Mouse (Mus musculus) layer of hippocampus, postnatal 10 days (tissue): Measurements from ENCODE around the gene Hjurp. TPM values are rescaled to one million over a fixed set of nuclear protein-coding genes. Genes with fewer than 3 reads are reported as not detected.

Experiments
- DNase-seq, 2 experiments: peaks; one replicate each; pipeline ENCODE4 v3.0.0; 2021; ENCODE audit warnings: low spot score in 2 of 2
- total RNA-seq, 2 experiments: library from RNA; stranded (reverse); gene quantifications; 2 replicates each; pipeline ENCODE4 v1.2.3; 2021

The Hjurp gene
- total RNA-seq, 2 experiments from 2014 or later = 44.8 to 49.1 TPM

GRCm38 (mm10) chr1:88282301-88282700 lies 4.9 kb upstream of the Hjurp start:
- DNase-seq = no peak

DNA sequence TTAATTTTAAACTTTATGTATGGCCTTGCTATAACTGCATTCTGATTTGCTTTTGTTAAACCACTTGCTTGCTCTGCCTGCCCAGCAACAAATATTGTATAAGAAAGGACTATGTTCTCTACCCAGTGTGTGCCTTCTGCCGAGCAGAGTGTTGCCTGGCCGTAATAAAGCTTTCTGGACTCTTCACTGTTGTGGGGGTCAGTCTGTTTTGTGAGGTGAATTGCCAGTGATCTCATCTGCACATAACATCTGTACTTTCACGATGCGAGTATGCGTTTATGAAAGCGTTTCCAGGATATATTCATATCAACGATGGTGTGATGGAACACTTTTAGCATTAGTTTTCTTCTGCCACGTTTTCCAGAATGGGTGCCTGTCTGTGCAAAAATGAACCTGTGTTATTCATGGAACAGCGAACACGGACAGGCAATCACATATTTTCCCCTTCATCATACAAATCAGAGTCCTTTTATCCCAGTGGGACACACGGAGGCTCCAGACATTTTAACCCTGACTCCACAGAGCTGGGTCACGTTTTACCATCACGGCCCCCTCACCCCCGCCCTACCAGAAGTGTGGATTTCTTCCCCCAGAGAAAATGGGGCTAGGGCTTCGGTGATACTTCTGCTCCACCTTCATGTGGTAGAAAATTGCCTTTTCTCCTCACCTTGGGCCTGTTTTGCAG lies 2.7 kb upstream of the Hjurp start:
- DNase-seq = no peak

GRCm38 (mm10) chr1:88279111-88280005 lies 1.9 kb upstream of the Hjurp start:
- no peak for DNase-seq

- DNase-seq = peak in 1 of 2 experiments; percentile 50
These were observed 532 bp upstream of the Hjurp start for GRCm38 (mm10) chr1:88277818-88278511.

DNA sequence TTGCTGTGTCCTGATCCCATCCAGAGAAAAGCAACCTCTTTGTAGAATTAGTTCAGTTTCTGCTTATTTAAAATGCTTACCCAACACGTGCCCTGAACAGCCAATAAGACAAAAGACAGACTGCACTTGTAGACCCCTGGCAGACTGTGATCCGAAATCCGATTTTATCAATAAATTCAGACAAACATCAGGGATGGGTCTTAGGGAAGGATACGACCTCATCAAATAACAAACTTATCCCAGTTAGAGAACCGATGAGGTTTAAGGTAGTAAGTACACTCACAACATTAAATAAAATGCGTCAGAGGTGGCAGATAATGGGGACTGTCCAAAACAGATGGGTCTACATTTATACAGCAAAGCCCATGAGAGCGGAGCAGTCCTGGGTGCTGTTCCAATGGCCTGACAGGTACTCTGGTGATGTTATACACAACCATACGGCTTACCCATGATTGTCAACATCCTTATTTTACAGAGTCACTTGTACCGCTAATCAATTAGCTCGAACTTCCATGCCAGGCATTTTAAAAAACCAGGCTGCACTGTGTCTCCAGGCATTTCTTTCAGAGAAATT lies 822 bp downstream of the Hjurp start:
- no peak for DNase-seq

GRCm38 (mm10) chr1:88275698-88276523 lies 1.5 kb downstream of the Hjurp start:
- DNase-seq = no peak

DNA sequence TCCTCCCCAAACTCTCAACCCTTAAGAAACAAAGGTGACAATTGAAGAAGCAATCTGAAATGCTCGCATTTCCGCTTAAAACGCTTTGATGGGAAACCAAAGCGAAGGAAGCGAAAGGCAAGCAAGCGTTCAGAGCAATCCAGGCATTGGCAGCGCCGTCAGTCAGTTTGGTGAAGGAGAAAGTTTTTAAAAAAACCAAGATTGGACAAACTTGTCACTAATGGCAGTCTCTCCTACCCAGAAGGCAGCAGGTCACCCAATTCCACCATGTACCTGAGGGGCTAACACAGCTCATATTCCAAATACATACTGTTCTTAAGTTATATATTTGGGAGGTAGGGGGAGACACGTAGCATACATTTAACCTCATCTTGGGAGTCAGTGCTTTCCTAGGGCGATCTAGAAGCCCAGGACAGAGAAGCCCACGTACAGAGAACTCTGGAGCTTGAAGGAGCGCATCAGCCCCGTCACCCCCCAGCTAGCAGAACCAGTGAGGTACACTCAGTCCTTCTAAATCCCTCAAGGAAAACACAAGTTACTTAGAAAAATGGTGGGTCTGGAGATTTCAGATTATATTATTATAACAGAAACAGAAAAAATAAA lies 2.3 kb downstream of the Hjurp start:
- no peak for DNase-seq

DNA sequence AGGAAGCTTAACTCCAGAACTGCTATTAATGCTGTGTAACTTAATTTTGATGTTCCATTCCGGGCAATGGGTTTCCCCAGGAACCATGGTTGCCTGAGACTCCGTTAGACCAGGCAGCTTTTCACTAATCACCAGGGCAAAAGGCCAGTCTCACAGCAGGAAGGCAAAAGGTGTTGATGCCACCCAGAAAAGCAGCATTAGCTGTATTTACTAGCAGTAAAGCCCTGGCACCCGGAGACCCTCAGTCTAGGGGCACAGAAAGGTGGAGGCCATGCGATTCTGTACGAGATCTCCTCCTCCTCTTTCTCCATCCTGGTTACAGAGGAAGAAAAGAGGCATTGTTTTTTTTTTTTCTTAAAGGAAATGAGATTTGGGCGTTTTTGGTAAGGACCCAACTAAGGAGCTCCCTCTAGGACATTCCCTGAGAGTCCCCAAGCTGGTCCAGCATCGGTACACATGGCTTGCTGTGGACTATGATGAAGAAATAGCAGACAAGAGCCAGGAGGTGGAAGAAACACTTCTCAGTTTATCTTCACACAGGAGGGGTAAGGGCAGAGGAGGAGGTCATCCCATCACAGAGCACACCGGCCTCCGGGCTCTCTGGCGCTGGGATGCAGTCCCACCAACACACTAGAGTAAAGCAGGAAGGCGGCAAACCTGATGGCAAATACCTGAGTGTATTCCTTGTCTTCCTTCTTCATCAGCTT lies 2.9 kb downstream of the Hjurp start:
- no peak for DNase-seq

- DNase-seq = peak in 1 of 2 experiments; percentile 10
These were observed 3.6 kb downstream of the Hjurp start for GRCm38 (mm10) chr1:88273832-88274231.

- no peak for DNase-seq
These were observed 4.1 kb downstream of the Hjurp start for GRCm38 (mm10) chr1:88273326-88273725.

GRCm38 (mm10) chr1:88272851-88273250 lies 4.6 kb downstream of the Hjurp start:
- DNase-seq = no peak

DNA sequence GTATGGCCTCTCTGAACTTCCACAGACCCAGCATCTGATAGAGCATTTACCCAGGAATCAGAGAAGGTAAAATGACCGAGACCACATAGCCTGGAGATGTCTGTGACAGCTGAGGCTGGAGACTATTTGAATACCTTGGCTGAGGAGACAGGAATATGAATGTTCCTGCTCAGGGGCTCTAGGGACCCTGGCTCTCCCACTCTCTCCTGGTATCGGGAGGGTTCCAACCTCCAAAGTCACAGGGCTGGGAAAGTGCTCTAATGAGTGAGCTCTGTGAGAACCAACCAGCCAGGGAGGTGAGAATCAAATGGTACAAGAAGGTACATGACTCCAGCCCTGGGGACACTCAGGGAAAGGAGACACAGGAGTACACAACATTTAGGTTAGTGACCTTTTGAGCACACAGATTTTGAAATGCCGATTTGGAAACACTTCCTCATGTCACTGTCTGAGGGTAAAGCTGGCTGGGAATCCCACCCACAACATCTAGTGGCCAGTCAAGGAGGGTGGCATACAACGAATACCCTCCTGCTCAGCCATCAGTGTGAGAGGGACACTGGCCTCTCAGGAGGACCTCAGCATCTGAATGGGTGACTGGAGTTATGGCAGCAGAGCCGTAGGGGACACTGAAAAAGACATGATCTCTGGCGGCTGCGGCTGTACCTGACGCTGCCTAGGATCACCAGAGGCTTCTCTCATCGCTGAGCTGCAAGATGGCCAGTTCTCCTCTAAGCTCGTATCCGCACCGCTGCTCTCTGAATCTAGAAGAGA lies 7.7 kb downstream of the Hjurp start:
- no peak for DNase-seq

- DNase-seq = no peak
These were observed 9.4 kb downstream of the Hjurp start for GRCm38 (mm10) chr1:88268070-88268469.

DNA sequence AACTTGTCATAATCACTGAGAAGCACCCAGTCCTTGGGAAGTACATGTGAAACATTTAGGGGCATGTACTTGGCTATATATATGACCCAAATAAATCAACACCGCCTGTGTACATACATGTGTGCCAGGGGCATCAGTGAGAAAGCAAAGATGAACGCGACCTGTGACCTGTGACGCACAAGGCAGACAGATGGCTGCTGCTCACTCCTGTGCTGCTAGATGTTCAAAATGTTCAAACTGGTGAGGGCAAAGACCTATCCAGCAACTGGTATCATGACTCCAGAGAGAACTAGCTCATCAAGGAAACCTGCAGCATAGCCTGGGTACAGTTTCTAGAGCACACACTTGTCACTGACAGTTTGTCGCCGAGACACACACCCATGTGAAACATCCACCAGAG lies 9.9 kb downstream of the Hjurp start:
- DNase-seq = no peak

DNA sequence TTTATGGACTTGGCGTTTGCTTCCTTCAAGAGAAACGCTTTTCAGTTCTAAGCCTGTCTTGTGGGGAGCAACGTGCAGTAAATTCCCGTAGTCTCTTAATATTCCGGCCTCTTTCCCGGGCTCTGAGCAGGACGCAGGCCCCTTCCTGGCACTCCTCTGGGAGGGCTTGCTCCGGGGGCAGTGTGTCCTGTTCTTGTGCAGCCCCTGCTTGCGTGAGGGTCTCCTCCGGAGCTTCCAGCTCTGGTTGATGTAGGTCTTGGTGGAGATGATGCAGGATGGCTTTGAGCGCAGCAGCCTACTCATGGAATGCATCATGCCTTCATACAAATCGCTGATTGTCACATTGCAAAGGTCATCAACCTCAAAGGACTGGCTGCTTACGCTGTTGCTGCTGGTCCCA lies 11.3 kb downstream of the Hjurp start:
- no peak for DNase-seq

GRCm38 (mm10) chr1:88264869-88265240 lies 12.6 kb downstream of the Hjurp start:
- DNase-seq = no peak

DNA sequence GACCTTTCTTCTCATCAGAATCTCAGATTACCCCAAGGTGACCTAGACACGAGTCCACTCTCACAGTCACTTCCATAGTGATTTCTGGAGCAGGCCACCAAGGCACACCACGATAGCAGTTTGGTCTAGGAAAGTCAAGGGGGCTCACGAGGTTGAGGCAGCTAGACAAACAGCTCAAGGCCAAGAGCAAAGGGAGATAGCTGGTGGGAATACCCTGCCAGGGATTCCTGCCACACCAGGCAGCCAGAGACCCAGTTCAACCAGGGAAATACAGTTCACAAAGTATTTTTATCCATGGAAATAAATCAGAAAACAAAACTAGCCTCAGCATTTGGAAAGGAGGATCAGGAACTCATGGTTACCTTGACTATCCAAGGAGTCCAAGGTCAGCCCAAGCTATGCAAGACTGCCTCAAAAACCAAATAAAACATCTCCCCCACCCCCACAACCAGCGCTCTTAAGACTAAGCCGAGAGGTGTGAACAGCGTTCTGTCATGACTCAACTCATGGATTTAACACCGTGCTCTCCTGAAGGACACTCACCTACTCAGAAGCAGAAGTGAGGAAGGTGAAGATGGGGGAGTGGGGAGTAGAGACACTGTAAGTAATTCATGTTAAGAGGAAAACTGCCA lies 13.1 kb downstream of the Hjurp start:
- no peak for DNase-seq

- DNase-seq = no peak
These were observed 13.7 kb downstream of the Hjurp start for GRCm38 (mm10) chr1:88263778-88264177.
